Mouse (Mus musculus): ENCODE results near the gene Pla2g4f.

Gene Pla2g4f

GRCm38 (mm10) chr2:120313976-120314375 lies at the start of gene Pla2g4f:
Gene Pla2g4f, minus strand, starts transcription at chr2:120314165.
- peak; percentile 40 for DNase-seq (ENCODE audit: low read depth, low spot score)

- DNase-seq (ENCODE audit: low read depth, low spot score), result no peak
These were observed 46.5 kb upstream of the Pla2g4f start for GRCm38 (mm10) chr2:120360425-120360824.

- peak; percentile 91 for DNase-seq (ENCODE audit: low read depth, low spot score)
These were observed 39.0 kb upstream of the Pla2g4f start, which contains the start of gene Vps39 for GRCm38 (mm10) chr2:120352682-120353646. Gene Vps39, minus strand, starts transcription at chr2:120353137.

- no peak for DNase-seq (ENCODE audit: low read depth, low spot score)
These were observed 37.4 kb upstream of the Pla2g4f start for GRCm38 (mm10) chr2:120351321-120351720.

GRCm38 (mm10) chr2:120348120-120348519 lies 34.2 kb upstream of the Pla2g4f start:
- DNase-seq (ENCODE audit: low read depth, low spot score), result peak; percentile 25

- DNase-seq (ENCODE audit: low read depth, low spot score), result no peak
These were observed 27.8 kb upstream of the Pla2g4f start for GRCm38 (mm10) chr2:120341741-120342140.

- DNase-seq (ENCODE audit: low read depth, low spot score), result no peak
These were observed 23.9 kb upstream of the Pla2g4f start for GRCm38 (mm10) chr2:120337886-120338285.

- DNase-seq (ENCODE audit: low read depth, low spot score), result no peak
These were observed 17.6 kb upstream of the Pla2g4f start for GRCm38 (mm10) chr2:120331575-120331974.

GRCm38 (mm10) chr2:120315077-120315476 lies 1.1 kb upstream of the Pla2g4f start:
- DNase-seq (ENCODE audit: low read depth, low spot score), result no peak

GRCm38 (mm10) chr2:120314487-120314886 lies 522 bp upstream of the Pla2g4f start:
- no peak for DNase-seq (ENCODE audit: low read depth, low spot score)

GRCm38 (mm10) chr2:120312276-120312825 lies 1.6 kb downstream of the Pla2g4f start:
- DNase-seq (ENCODE audit: low read depth, low spot score), result no peak

- DNase-seq (ENCODE audit: low read depth, low spot score), result no peak
These were observed 9.9 kb downstream of the Pla2g4f start for GRCm38 (mm10) chr2:120304113-120304512.

- no peak for DNase-seq (ENCODE audit: low read depth, low spot score)
These were observed 12.9 kb downstream of the Pla2g4f start for GRCm38 (mm10) chr2:120301076-120301475.

- no peak for DNase-seq (ENCODE audit: low read depth, low spot score)
These were observed 14.1 kb downstream of the Pla2g4f start for GRCm38 (mm10) chr2:120299866-120300265.

GRCm38 (mm10) chr2:120296160-120296559 lies 17.8 kb downstream of the Pla2g4f start:
- DNase-seq (ENCODE audit: low read depth, low spot score), result no peak

- no peak for DNase-seq (ENCODE audit: low read depth, low spot score)
These were observed 22.4 kb downstream of the Pla2g4f start for GRCm38 (mm10) chr2:120291471-120292078.

- no peak for DNase-seq (ENCODE audit: low read depth, low spot score)
These were observed 25.0 kb downstream of the Pla2g4f start, which contains the start of gene Pla2g4d for GRCm38 (mm10) chr2:120288995-120289394. Gene Pla2g4d, minus strand, starts transcription at chr2:120289197.

GRCm38 (mm10) chr2:120288401-120288800 lies 25.6 kb downstream of the Pla2g4f start:
- no peak for DNase-seq (ENCODE audit: low read depth, low spot score)

- DNase-seq (ENCODE audit: low read depth, low spot score), result no peak
These were observed 28.3 kb downstream of the Pla2g4f start for GRCm38 (mm10) chr2:120285639-120286038.

GRCm38 (mm10) chr2:120284705-120285104 lies 29.3 kb downstream of the Pla2g4f start:
- DNase-seq (ENCODE audit: low read depth, low spot score), result no peak

- DNase-seq (ENCODE audit: low read depth, low spot score), result no peak
These were observed 29.9 kb downstream of the Pla2g4f start for GRCm38 (mm10) chr2:120284094-120284493.

- no peak for DNase-seq (ENCODE audit: low read depth, low spot score)
These were observed 30.4 kb downstream of the Pla2g4f start for GRCm38 (mm10) chr2:120283550-120283949.
